8 mouse cellular contexts compared by ENCODE assay signal in the genomic region with DNA sequence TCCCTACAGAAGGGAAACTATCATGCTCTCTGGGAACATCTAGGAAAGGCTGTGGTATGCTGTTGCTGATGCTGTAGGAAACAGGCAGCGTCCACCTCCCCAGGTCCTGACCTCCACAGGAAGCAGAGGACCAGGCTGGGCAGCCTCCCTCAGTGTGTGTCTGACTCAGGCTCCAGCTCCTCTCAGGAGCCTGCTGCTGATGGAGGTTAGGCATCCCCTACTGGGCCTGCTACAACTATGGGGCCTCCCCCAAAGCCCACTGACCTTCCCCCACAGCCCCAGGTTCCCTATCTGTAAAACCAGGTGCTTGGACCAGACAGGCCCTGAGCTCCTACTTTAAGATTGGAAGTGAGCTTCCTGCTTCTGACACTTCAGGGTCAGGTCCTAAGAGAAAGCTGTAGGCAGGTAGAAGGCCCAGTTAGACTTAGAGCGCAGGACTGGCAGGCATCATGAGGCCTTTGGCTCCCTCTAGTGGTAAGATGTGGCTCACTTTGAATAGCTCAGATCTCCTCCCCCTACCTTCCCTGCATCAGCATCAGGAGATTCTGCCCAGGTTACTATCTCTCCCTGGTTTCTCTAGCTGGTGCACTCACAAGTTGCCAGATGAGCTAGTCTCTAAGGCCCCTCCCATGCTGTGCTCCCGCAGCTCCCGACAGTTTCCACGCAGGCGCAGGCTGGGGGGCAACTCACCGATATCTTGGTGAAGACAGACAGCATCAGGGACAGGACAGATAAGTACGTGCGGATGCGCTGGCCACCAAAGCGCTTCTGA. TPM values are rescaled to one million over a fixed set of nuclear protein-coding genes. Genes with fewer than 3 reads are reported as not detected.
DNase-seq lines count a peak whose midpoint lies in the region; TF ChIP-seq lines count a peak whose summit lies in the region.

No protein-coding gene starts in this region.

- H3K9me3 ChIP-seq in hindbrain, embryonic 10.5 days, result no peaks in the 10 kb centered on the region

- H3K4me1 ChIP-seq in cerebellum, adult 2 months (ENCODE audit: control insufficient read depth, insufficient read depth, low read length), result no peaks in the 10 kb centered on the region
- H3K4me1 ChIP-seq in hindbrain, embryonic 10.5 days (replicated peaks), result peaks cover 17% of the 10 kb centered on the region
- no peaks in the 10 kb centered on the region for H3K4me1 ChIP-seq in lung, adult 2 months (ENCODE audit: control insufficient read depth, insufficient read depth, low read length)

- no peaks in the 10 kb centered on the region for H3K27me3 ChIP-seq in cerebellum, adult 2 months (ENCODE audit: control insufficient read depth, insufficient read depth, low read length)
- no peaks in the 10 kb centered on the region for H3K27me3 ChIP-seq in hindbrain, embryonic 10.5 days (ENCODE audit: insufficient read depth, poor library complexity, severe bottlenecking)

- H3K27ac ChIP-seq in cerebellum, adult 2 months (ENCODE audit: insufficient read depth, low read length), result no peak overlapping the region
- no peak overlapping the region for H3K27ac ChIP-seq in hindbrain, embryonic 10.5 days

- peak; percentile 85 for DNase-seq in MN1 (ENCODE audit: low spot score)
- peak; percentile 76 to 81 for DNase-seq in cerebellum, adult 2 months
- DNase-seq in forelimb bud, embryonic 11.5 days (ENCODE audit: low read depth, low spot score), result peak; percentile 87
- DNase-seq in hindbrain, embryonic 10.5 days (ENCODE audit: low spot score), result peak; percentile 71
- peak; percentile 48 to 77 for DNase-seq in layer of hippocampus, adult 8-10 months (ENCODE audit: low spot score in 2 of 2)
- DNase-seq in lung, adult 2 months, result peak; percentile 30
- peak; percentile 75 for DNase-seq in retina, adult 2 months (ENCODE audit: low read depth, low spot score)
- DNase-seq in thymus, postnatal 25 days, result peak; percentile 70

- TF ChIP-seq CTCF in cerebellum, adult 2 months (IDR thresholded peaks at IDR 0.05; ENCODE audit: borderline replicate concordance, insufficient read depth, low read depth, low read length), result peak; percentile 98
- peak; percentile 98 for TF ChIP-seq CTCF in lung, adult 2 months (IDR thresholded peaks at IDR 0.05; ENCODE audit: insufficient read depth, low read length)

- no peak overlapping the region for H3K4me3 ChIP-seq in cerebellum, adult 2 months (replicated peaks; ENCODE audit: insufficient read depth, low read depth, low read length)
- no peak overlapping the region for H3K4me3 ChIP-seq in hindbrain, embryonic 10.5 days
- H3K4me3 ChIP-seq in lung, adult 2 months (replicated peaks; ENCODE audit: extremely low read depth, low read depth, low read length), result no peak overlapping the region

- no peaks in the 10 kb centered on the region for H3K36me3 ChIP-seq in hindbrain, embryonic 10.5 days

- no peak for TF ChIP-seq POLR2A in cerebellum, adult 2 months (IDR thresholded peaks at IDR 0.05; ENCODE audit: borderline replicate concordance, insufficient read depth, low read length)
- TF ChIP-seq POLR2A in lung, adult 2 months (IDR thresholded peaks at IDR 0.05; ENCODE audit: borderline replicate concordance, extremely low read depth, low read depth, low read length), result no peak

- WGBS in cerebellum, adult 2 months, result 45% methylated on average over 11 of the region's 11 CpGs
- WGBS in hindbrain, embryonic 10.5 days, result 45% methylated on average over 11 of the region's 11 CpGs
- whole genome bisulfite sequencing in lung, adult 2 months, result 44% methylated on average over 11 of the region's 11 CpGs

RNA-seq across cellular contexts. Expression of a gene that starts 6.1 kb away (rescaled TPM):
- 0.05 and 0.07 TPM in 2 replicates for polyA plus RNA-seq in cerebellum, adult 2 months (2012; rRNA removed)
- 0.09 TPM in 1 of 2 replicates, not detected in the other for polyA plus RNA-seq in hindbrain, embryonic 10.5 days (2016; fragmentation: Nextera tagmentation; extraction: Ambion mirVana)
- total RNA-seq in layer of hippocampus, adult 8-10 months (2022), result under 1 TPM; 0.23 to 0.55 (median 0.41) TPM
- 0.06 TPM in 1 of 2 replicates, not detected in the other for polyA plus RNA-seq in lung, adult 2 months (2012; rRNA removed)

RNA-seq across cellular contexts. Expression of a gene that starts 30.6 kb away (rescaled TPM):
- 0.08 and 0.11 TPM in 2 replicates for polyA plus RNA-seq in cerebellum, adult 2 months (2012; rRNA removed)
- polyA plus RNA-seq in hindbrain, embryonic 10.5 days (2016; fragmentation: Nextera tagmentation; extraction: Ambion mirVana), result 0.68 and 1.8 TPM in 2 replicates
- under 1 TPM in 3 of 4 experiments, not detected in 1; 0.06 to 0.20 (median 0.09) TPM for total RNA-seq in layer of hippocampus, adult 8-10 months (2022)
- polyA plus RNA-seq in lung, adult 2 months (2012; rRNA removed), result 2.7 and 7.5 TPM in 2 replicates

RNA-seq across cellular contexts. Expression of a gene that starts 47.4 kb away (rescaled TPM):
- 41.1 and 47.1 TPM in 2 replicates for polyA plus RNA-seq in cerebellum, adult 2 months (2012; rRNA removed)
- 44.8 and 47.6 TPM in 2 replicates for polyA plus RNA-seq in hindbrain, embryonic 10.5 days (2016; fragmentation: Nextera tagmentation; extraction: Ambion mirVana)
- total RNA-seq in layer of hippocampus, adult 8-10 months (2022), result 10 to 100 TPM; 45.1 to 52.9 (median 48.2) TPM
- 10.7 and 14.2 TPM in 2 replicates for polyA plus RNA-seq in lung, adult 2 months (2012; rRNA removed)

Comparison
In these comparisons a context has a peak if more than half of its experiments do, and no peak if none do; other contexts are left out.
1. DNase-seq: peak in every context shown above with its lines; median percentile 87 in forelimb bud, embryonic 11.5 days; 85 in MN1; 78 in cerebellum, adult 2 months; 75 in retina, adult 2 months; 71 in hindbrain, embryonic 10.5 days; 70 in thymus, postnatal 25 days; 62 in layer of hippocampus, adult 8-10 months; 30 in lung, adult 2 months.